Mouse (Mus musculus): ENCODE measurements around the gene Upf2.

GRCm38 (mm10) chr2:6080037-6080436, 128.8 kb downstream of the Upf2 start:
- TF ChIP-seq CTCF (IDR thresholded peaks at IDR 0.05; ENCODE audit: insufficient read depth, low read depth, low read length) (no peak), POLR2A (IDR thresholded peaks at IDR 0.05; ENCODE audit: insufficient read depth, low read depth, low read length) (no peak)

Data from olfactory bulb, adult 2 months (tissue).